Mouse (Mus musculus) intestine, embryonic 15.5 days (tissue): ENCODE results near the gene Lzic. TPM values are rescaled to one million over a fixed set of nuclear protein-coding genes. Genes with fewer than 3 reads are reported as not detected.

ENCODE experiments used
- ATAC-seq: fragments of 200-750 bp; cut with Nextera tagmentation; 2 replicates; pipeline ENCODE4 v1.8.0; 2017; ENCODE audit warnings: moderate TSS enrichment, moderate library complexity
- H3K27ac ChIP-seq: fragments of 300-500 bp; sonication (generic); 2 replicates; pipeline ENCODE4 v1.5.1; 2015; ENCODE audit warnings: mild to moderate bottlenecking, inconsistent platforms
- H3K27me3 ChIP-seq: fragments of 300-500 bp; sonication (generic); replicated peaks from 2 replicates; pipeline ENCODE4 v1.6.1; 2015; ENCODE audit warnings: inconsistent platforms
- H3K36me3 ChIP-seq: fragments of 300-500 bp; sonication (generic); 2 replicates; pipeline ENCODE4 v1.6.1; 2015; ENCODE audit warnings: inconsistent platforms
- H3K4me1 ChIP-seq: fragments of 300-500 bp; sonication (generic); replicated peaks from 2 replicates; pipeline ENCODE4 v1.6.1; 2015; ENCODE audit warnings: inconsistent platforms
- H3K4me2 ChIP-seq: fragments of 300-500 bp; sonication (generic); replicated peaks from 2 replicates; pipeline ENCODE4 v1.6.1; 2015; ENCODE audit warnings: mild to moderate bottlenecking, inconsistent platforms
- H3K4me3 ChIP-seq: fragments of 300-500 bp; sonication (generic); replicated peaks from 2 replicates; pipeline ENCODE4 v1.5.1; 2015; ENCODE audit warnings: inconsistent platforms
- H3K9ac ChIP-seq: fragments of 300-500 bp; sonication (generic); 2 replicates; pipeline ENCODE4 v1.6.1; 2015; ENCODE audit warnings: inconsistent platforms
- H3K9me3 ChIP-seq: fragments of 300-500 bp; sonication (generic); 2 replicates; pipeline ENCODE4 v1.6.1; 2016; ENCODE audit warnings: inconsistent platforms
- WGBS: fragments of 180-500 bp; shearing (Covaris S2); methylation state at CpG from one replicate; pipeline ENCODE4 v1.1.7; 2015; 5-methylcytosine and 5-hydroxymethylcytosine counted together
- polyA plus RNA-seq: library from polyadenylated mRNA; unstranded; fragments of >200 nt; fragmentation: Nextera tagmentation; extraction: Ambion mirVana; gene quantifications from 2 replicates; pipeline ENCODE4 v1.2.1, GENCODE M21; 2015

Gene Lzic
- polyA plus RNA-seq, 1 experiment from 2014 or later, result 39.9 TPM

- H3K27ac ChIP-seq, result no peak overlapping the region
- H3K9ac ChIP-seq, result no peak overlapping the region
- no peak overlapping the region for H3K4me3 ChIP-seq
- no peak for ATAC-seq
- no peaks in the 10 kb centered on the region for H3K9me3 ChIP-seq
- H3K36me3 ChIP-seq, result 0 out of 2 replicates have a peak, but pooled peaks cover 10% of the 10 kb centered on the region
- WGBS, result 86% methylated on average over 12 of the region's 12 CpGs
- no peaks in the 10 kb centered on the region for H3K4me1 ChIP-seq
- H3K27me3 ChIP-seq, result no peaks in the 10 kb centered on the region
- H3K4me2 ChIP-seq, result no peak overlapping the region
These were observed 57.4 kb downstream of the Lzic start for GRCm38 (mm10) chr4:149542431-149542830.

GRCm38 (mm10) chr4:149542927-149543553 lies 58.0 kb downstream of the Lzic start:
- Histone ChIP-seq H3K4me1 (no peaks in the 10 kb centered on the region), H3K9ac (no peak overlapping the region), H3K27ac (no peak overlapping the region), H3K4me3 (no peak overlapping the region), H3K9me3 (no peaks in the 10 kb centered on the region), H3K27me3 (no peaks in the 10 kb centered on the region), H3K36me3 (0 out of 2 replicates have a peak, but pooled peaks cover 10% of the 10 kb centered on the region), H3K4me2 (no peak overlapping the region)
- no peak for ATAC-seq
- 51% methylated on average over 10 of the region's 10 CpGs for WGBS

- H3K4me2 ChIP-seq, result no peak overlapping the region
These were observed 59.9 kb downstream of the Lzic start for GRCm38 (mm10) chr4:149544892-149545291.

More at GRCm38 (mm10) chr4:149544892-149545291, 59.9 kb downstream of the Lzic start:
- WGBS, result 74% methylated on average over 8 of the region's 8 CpGs
- H3K27me3 ChIP-seq, result no peaks in the 10 kb centered on the region
- no peaks in the 10 kb centered on the region for H3K4me1 ChIP-seq
- no peaks in the 10 kb centered on the region for H3K9me3 ChIP-seq
- no peak overlapping the region for H3K27ac ChIP-seq
- ATAC-seq, result no peak
- 0 out of 2 replicates have a peak, but pooled peaks cover 12% of the 10 kb centered on the region for H3K36me3 ChIP-seq
- no peak overlapping the region for H3K9ac ChIP-seq
- H3K4me3 ChIP-seq, result no peak overlapping the region

Other genes starting within 250 kb of the Lzic start
- gene Kif1b, start 177.5 kb upstream of the Lzic start, polyA plus RNA-seq, result 23.3 and 25.5 TPM in 2 replicates
- 34.3 and 39.0 TPM in 2 replicates for gene Ube4b, start 58.5 kb upstream of the Lzic start, polyA plus RNA-seq
- gene Rbp7, start 30.3 kb upstream of the Lzic start, polyA plus RNA-seq, result 1.6 and 1.8 TPM in 2 replicates
- 0.38 TPM in 1 of 2 replicates, not detected in the other for gene Tmem274, start 7.9 kb upstream of the Lzic start, polyA plus RNA-seq
- 13.3 TPM in 2 replicates for gene Nmnat1, start within 50 bp of the Lzic start, polyA plus RNA-seq
- gene Ctnnbip1, start 33.0 kb downstream of the Lzic start, polyA plus RNA-seq, result 41.7 and 43.8 TPM in 2 replicates
- gene Clstn1, start 101.2 kb downstream of the Lzic start, polyA plus RNA-seq, result 40.9 and 42.4 TPM in 2 replicates
- gene Pik3cd, start 217.3 kb downstream of the Lzic start, polyA plus RNA-seq, result 4.6 and 4.8 TPM in 2 replicates